Mouse (Mus musculus): ENCODE results near the gene Nsun6.

Nsun6 gene

GRCm38 (mm10) chr2:14992531-14992930 lies 62.3 kb downstream of the Nsun6 start:
- no peak for DNase-seq (ENCODE audit: low spot score)

- DNase-seq (ENCODE audit: low spot score) = no peak
Measured at GRCm38 (mm10) chr2:14989350-14989749, 65.5 kb downstream of the Nsun6 start.

- DNase-seq (ENCODE audit: low spot score) = no peak
Measured at GRCm38 (mm10) chr2:14988451-14988850, 66.4 kb downstream of the Nsun6 start.

GRCm38 (mm10) chr2:14984029-14984428 lies 70.8 kb downstream of the Nsun6 start:
- no peak for DNase-seq (ENCODE audit: low spot score)

GRCm38 (mm10) chr2:14961493-14961892 lies 93.4 kb downstream of the Nsun6 start:
- no peak for DNase-seq (ENCODE audit: low spot score)

- no peak for DNase-seq (ENCODE audit: low spot score)
Measured at GRCm38 (mm10) chr2:14960963-14961488, 93.8 kb downstream of the Nsun6 start.

- no peak for DNase-seq (ENCODE audit: low spot score)
Measured at GRCm38 (mm10) chr2:14953090-14953489, 101.8 kb downstream of the Nsun6 start.
